Mouse (Mus musculus) kidney, postnatal 0 days (tissue): ENCODE measurements around the gene Dmac2. TPM values are rescaled to one million over a fixed set of nuclear protein-coding genes. Genes with fewer than 3 reads are reported as not detected.

ENCODE experiments used
- ATAC-seq: fragments of 200-750 bp; cut with Nextera tagmentation; replicated peaks from 2 replicates; pipeline ENCODE4 v1.8.0; 2017; ENCODE audit warnings: low read depth, moderate number of reproducible peaks, moderate TSS enrichment, moderate library complexity; ENCODE audit not compliant: low FRiP score
- DNase-seq: peaks from one replicate; pipeline ENCODE4 v3.0.0-alpha.2; 2016; ENCODE audit warnings: low spot score
- H3K27ac ChIP-seq: fragments of 300-500 bp; sonication (generic); 2 replicates; pipeline ENCODE4 v1.5.1; 2014; ENCODE audit warnings: mild to moderate bottlenecking
- H3K27me3 ChIP-seq: fragments of 300-500 bp; sonication (generic); 2 replicates; pipeline ENCODE4 v1.6.1; 2014; ENCODE audit warnings: low read length, mixed read lengths; ENCODE audit not compliant: insufficient read depth
- H3K36me3 ChIP-seq: fragments of 300-500 bp; sonication (generic); 2 replicates; pipeline ENCODE4 v1.6.1; 2014; ENCODE audit warnings: low read length, mixed read lengths; ENCODE audit not compliant: insufficient read depth
- H3K4me1 ChIP-seq: fragments of 300-500 bp; sonication (generic); replicated peaks from 2 replicates; pipeline ENCODE4 v1.6.1; 2014; ENCODE audit warnings: antibody characterized with exemption, low read length, mixed read lengths; ENCODE audit not compliant: insufficient read depth
- H3K4me2 ChIP-seq: fragments of 300-500 bp; sonication (generic); 2 replicates; pipeline ENCODE4 v1.6.1; 2014; ENCODE audit warnings: mild to moderate bottlenecking, low read length, moderate library complexity, mixed read lengths
- H3K4me3 ChIP-seq: fragments of 300-500 bp; sonication (generic); replicated peaks from 2 replicates; pipeline ENCODE4 v1.5.1; 2014; ENCODE audit warnings: low read depth, low read length
- H3K9ac ChIP-seq: fragments of 300-500 bp; sonication (generic); 2 replicates; pipeline ENCODE4 v1.6.1; 2014; ENCODE audit warnings: low read depth, low read length
- H3K9me3 ChIP-seq: fragments of 300-500 bp; sonication (generic); replicated peaks from 2 replicates; pipeline ENCODE4 v1.6.1; 2016; ENCODE audit warnings: low read length, inconsistent platforms, mixed read lengths
- CTCF ChIP-seq: IDR thresholded peaks from 2 replicates; pipeline ENCODE4 v1.5.1; 2016; ENCODE audit warnings: antibody characterized with exemption, low read depth, mild to moderate bottlenecking, moderate library complexity
- WGBS: fragments of 180-500 bp; shearing (Covaris S2); extraction: QIAGEN DNeasy Blood & Tissue Kit; methylation state at CpG from one replicate; pipeline ENCODE4 v1.1.7; 2014; 5-methylcytosine and 5-hydroxymethylcytosine counted together
- polyA plus RNA-seq: library from polyadenylated mRNA; unstranded; fragments of >200 nt; fragmentation: Nextera tagmentation; extraction: Ambion mirVana; gene quantifications from 2 replicates; pipeline ENCODE4 v1.2.1, GENCODE M21; 2015

Gene Dmac2
- polyA plus RNA-seq, 1 experiment from 2014 or later: 68.9 TPM

DNA sequence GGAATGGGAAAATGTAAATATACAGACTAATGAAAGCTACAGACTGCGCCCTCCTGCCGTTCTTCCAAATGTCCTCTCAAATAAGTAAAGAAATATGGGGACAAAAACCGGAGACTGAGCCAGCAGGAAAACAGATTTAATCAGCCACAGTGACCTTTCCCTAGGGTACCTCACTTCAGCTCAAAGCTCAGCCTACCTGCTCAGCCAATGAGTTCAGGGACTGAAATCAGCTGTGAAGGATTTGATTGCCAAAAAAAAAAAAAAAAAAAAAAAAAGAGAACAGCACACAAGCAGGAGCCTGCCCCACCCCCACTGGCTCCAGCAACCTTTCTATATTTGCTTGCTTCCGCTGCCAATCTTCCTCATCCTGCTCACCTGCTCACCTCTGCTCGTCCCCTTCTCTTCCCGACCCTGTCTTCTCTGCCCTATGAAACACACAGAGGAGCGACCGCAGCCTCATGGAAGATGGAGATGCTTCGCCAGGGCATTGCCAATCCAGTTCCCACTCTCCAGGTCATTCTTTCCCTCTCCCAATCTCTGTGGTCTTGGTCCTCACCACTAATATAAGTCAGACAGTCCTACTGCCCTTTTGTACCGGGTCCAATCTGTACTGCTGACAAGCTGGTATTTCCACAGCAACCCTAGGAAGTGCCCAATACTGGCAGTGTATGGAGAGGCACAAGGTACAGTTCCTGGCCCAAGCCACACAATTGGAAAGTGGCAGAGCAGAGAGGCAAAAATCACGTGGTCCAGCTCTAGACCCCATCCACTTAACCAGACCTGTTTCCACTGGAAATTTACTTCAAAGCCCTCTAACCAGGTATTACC is 36.6 kb downstream of the Dmac2 start:
- DNase-seq (no peak), ATAC-seq (no peak)
- no peak for TF ChIP-seq CTCF

DNA sequence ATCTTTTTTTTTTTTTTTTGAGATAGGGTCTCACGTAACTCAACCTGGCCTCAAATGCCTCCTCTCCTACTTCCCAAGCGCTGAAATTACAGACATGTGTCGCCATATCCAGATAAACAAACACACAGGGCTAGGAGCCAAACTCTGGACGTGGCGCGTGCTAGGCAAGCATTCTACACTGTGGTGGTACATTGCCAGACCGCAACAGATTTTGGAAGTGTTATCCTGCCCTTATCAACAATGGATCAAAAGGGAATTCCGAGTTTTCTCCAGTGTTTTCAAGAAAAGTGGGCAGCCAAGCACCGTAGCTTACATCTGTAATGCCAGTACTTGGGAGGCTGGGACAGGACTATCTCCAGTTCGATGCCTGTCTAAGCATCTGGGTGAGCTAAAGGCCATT is 38.6 kb downstream of the Dmac2 start:
- Histone ChIP-seq H3K27me3 (no peaks in the 10 kb centered on the region), H3K27ac (peak overlapping the region; percentile 85; the same call in 1 of the 2 replicates), H3K36me3 (no peaks in the 10 kb centered on the region), H3K9me3 (no peaks in the 10 kb centered on the region), H3K4me2 (peak overlapping the region; percentile 66), H3K4me3 (peak overlapping the region; percentile 59), H3K9ac (peak overlapping the region; percentile 73), H3K4me1 (0 out of 2 replicates have a peak, but pooled peaks cover 4% of the 10 kb centered on the region)
- no peak for TF ChIP-seq CTCF
- DNase-seq: no peak
- ATAC-seq: no peak
- WGBS: 32% methylated on average over 10 of the region's 10 CpGs

More for the DNA sequence above, 36.6 kb downstream of the Dmac2 start:
- Histone ChIP-seq H3K9me3 (no peaks in the 10 kb centered on the region), H3K27me3 (no peaks in the 10 kb centered on the region), H3K4me1 (0 out of 2 replicates have a peak, but pooled peaks cover 4% of the 10 kb centered on the region), H3K27ac (no peak overlapping the region), H3K9ac (no peak overlapping the region), H3K4me3 (no peak overlapping the region), H3K36me3 (no peaks in the 10 kb centered on the region), H3K4me2 (no peak overlapping the region)
- WGBS: 80% methylated on average over 11 of the region's 11 CpGs

DNA sequence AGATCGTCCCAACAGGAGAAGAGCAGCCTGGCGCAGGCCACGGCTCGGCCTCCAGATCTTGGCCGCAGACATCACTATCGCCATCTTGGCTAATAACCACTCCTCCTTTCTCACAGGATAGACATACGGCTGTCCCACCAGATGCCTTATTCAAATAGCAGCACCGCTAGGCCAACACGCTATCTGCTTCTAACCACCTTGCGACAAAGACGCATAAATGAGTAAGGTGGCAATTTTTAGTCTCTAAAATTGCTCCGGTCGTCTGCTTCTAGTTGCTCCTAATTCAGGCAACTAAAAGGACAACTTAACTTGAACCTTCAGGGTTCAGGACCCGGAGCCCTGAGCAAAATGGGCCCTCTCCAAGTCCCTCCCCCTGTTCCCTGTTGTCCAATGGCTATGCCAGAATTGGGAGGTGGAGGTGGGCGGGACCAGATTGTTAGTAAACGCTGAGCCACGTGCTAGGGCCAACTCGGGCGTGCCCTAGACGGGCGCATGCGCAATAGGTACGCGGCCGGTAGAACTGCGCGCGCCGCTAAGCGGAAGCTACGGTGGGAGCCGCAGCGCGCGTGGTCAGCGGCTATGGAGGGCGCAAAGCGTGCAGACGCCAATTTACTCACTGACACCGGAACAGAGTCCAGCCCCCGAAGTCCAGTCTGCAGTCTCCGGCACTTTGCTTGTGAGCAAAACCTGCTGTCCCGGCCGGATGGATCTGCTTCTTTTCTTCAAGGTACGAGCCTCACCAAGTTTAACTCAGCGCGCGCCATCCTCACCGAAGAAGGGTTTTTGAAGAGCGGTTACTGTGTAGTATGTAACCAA is 39.7 kb downstream of the Dmac2 start, which contains the start of the genes Bckdha and Exosc5:
Gene Bckdha (minus strand): TSS at position 325 of the 816 bp plus-strand sequence.
Gene Exosc5 (plus strand): TSS at position 508 of the 816 bp plus-strand sequence.
- peak within 1 kb of the TSS; percentile 73 for H3K9ac ChIP-seq
- under 1% methylated on average over 50 of the region's 50 CpGs for WGBS
- no peak for TF ChIP-seq CTCF
- H3K9me3 ChIP-seq: no peaks in the 10 kb centered on the region
- no peaks in the 10 kb centered on the region for H3K27me3 ChIP-seq
- peak; percentile 100 for DNase-seq
- peak within 1 kb of the TSS; percentile 85 for H3K27ac ChIP-seq
- H3K4me3 ChIP-seq: peak within 1 kb of the TSS; percentile 59
- ATAC-seq: peak; percentile 99
- peaks cover 4% of the 10 kb centered on the region; the same call in 1 of the 2 replicates for H3K36me3 ChIP-seq
- 0 out of 2 replicates have a peak, but pooled peaks cover 4% of the 10 kb centered on the region for H3K4me1 ChIP-seq
- H3K4me2 ChIP-seq: peak within 1 kb of the TSS; percentile 84

- Histone ChIP-seq H3K4me2 (no peak overlapping the region), H3K27ac (no peak overlapping the region), H3K4me3 (no peak overlapping the region), H3K4me1 (no peaks in the 10 kb centered on the region), H3K9ac (no peak overlapping the region), H3K27me3 (no peaks in the 10 kb centered on the region), H3K36me3 (peaks cover 26% of the 10 kb centered on the region), H3K9me3 (no peaks in the 10 kb centered on the region)
- no peak for ATAC-seq
- no peak for DNase-seq
- TF ChIP-seq CTCF: no peak
- WGBS: 90% methylated on average over 8 of the region's 8 CpGs
These were observed 47.2 kb downstream of the Dmac2 start for GRCm38 (mm10) chr7:25666381-25666780.

DNA sequence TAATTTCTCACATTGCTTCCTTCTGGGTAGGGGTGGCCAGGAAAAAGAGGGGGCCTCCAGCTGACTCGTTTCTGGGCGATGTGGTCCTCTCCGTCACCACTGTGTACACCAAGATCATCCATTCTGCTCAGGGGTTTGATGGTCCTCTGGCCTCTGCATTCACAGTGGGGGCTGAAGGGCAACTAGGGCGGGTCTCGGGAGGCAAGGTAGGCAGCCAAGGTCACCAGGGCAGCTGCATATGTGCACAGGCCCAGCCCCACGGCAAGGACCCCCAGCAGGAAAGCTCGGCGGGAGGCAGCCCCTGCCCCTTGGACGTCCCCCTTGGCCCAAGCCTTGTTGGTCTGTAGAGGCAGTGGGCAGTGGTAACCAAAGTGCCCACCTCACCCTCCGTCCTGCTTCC is 49.9 kb downstream of the Dmac2 start:
- Histone ChIP-seq H3K9me3 (no peaks in the 10 kb centered on the region), H3K27me3 (no peaks in the 10 kb centered on the region), H3K36me3 (peaks cover 21% of the 10 kb centered on the region), H3K4me2 (no peak overlapping the region), H3K27ac (no peak overlapping the region), H3K4me3 (no peak overlapping the region), H3K4me1 (no peaks in the 10 kb centered on the region), H3K9ac (no peak overlapping the region)
- no peak for TF ChIP-seq CTCF
- WGBS: 89% methylated on average over 10 of the region's 10 CpGs
- DNase-seq: no peak
- ATAC-seq: no peak

DNA sequence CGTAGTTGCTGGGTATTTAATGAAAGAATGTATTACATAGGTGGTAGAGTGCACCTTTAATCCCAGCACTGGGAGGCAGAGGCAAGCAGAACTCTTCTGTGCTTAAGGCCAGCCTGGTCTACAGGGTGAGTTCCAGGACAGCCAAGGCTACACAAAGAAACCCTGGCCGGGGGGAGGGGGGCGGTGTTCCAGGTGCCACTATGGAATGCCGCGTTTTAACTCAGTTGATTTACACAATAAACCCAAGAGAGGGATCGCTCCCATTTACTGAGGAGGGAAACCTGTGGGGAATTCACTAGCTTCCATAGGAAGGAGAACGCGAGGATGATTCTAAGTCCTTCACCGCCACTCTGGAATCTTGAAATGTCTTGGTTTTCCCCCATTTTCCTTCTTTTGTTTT is 50.4 kb downstream of the Dmac2 start:
- no peak for ATAC-seq
- no peak overlapping the region for H3K27ac ChIP-seq
- 78% methylated on average over 9 of the region's 9 CpGs for WGBS
- no peak for DNase-seq
- no peaks in the 10 kb centered on the region for H3K27me3 ChIP-seq
- H3K9ac ChIP-seq: no peak overlapping the region
- H3K4me3 ChIP-seq: no peak overlapping the region
- no peak overlapping the region for H3K4me2 ChIP-seq
- TF ChIP-seq CTCF: no peak
- H3K36me3 ChIP-seq: peaks cover 16% of the 10 kb centered on the region
- no peaks in the 10 kb centered on the region for H3K4me1 ChIP-seq
- no peaks in the 10 kb centered on the region for H3K9me3 ChIP-seq
